Mouse (Mus musculus) testis, adult 2 months (tissue): Measurements from ENCODE around the gene Cfap43.

Experiments used
- CTCF ChIP-seq: fragments of 200-500 bp; IDR thresholded peaks from 2 replicates; pipeline ENCODE4 v1.5.1; 2012; ENCODE audit warnings: low read depth, mild to moderate bottlenecking, inconsistent platforms, low read length, moderate library complexity; ENCODE audit not compliant: control insufficient read depth, insufficient read depth, insufficient replicate concordance
- POLR2A ChIP-seq: fragments of 200-500 bp; IDR thresholded peaks from 2 replicates; pipeline ENCODE4 v1.6.1; 2012; ENCODE audit warnings: low read depth, mild to moderate bottlenecking, inconsistent platforms, low read length, moderate library complexity; ENCODE audit not compliant: control insufficient read depth

GRCm38 (mm10) chr19:47931982-47932638 lies 13.0 kb upstream of the Cfap43 start:
- no peak for TF ChIP-seq CTCF
- no peak for TF ChIP-seq POLR2A
